Mouse (Mus musculus) lung, embryonic 14.5 days (tissue): ENCODE data around the gene Snd1. TPM values are rescaled to one million over a fixed set of nuclear protein-coding genes. Genes with fewer than 3 reads are reported as not detected.

Source experiments
- ATAC-seq: fragments of 200-750 bp; cut with Nextera tagmentation; 2 replicates; pipeline ENCODE4 v1.8.0; 2017; ENCODE audit warnings: mild to moderate bottlenecking, moderate TSS enrichment, moderate library complexity; ENCODE audit not compliant: insufficient read depth
- DNase-seq: peaks from one replicate; pipeline ENCODE4 v3.0.0-alpha.2; 2015
- H3K27ac ChIP-seq: fragments of 300-500 bp; sonication (generic); 2 replicates; pipeline ENCODE4 v1.5.1; 2014; ENCODE audit warnings: low read depth, mild to moderate bottlenecking, moderate library complexity
- H3K27me3 ChIP-seq: fragments of 300-500 bp; sonication (generic); 2 replicates; pipeline ENCODE4 v1.6.1; 2014; ENCODE audit warnings: low read length, control low read depth; ENCODE audit not compliant: insufficient read depth
- H3K36me3 ChIP-seq: fragments of 300-500 bp; sonication (generic); 2 replicates; pipeline ENCODE4 v1.6.1; 2014; ENCODE audit warnings: control low read depth; ENCODE audit not compliant: insufficient read depth
- H3K4me1 ChIP-seq: fragments of 300-500 bp; sonication (generic); 2 replicates; pipeline ENCODE4 v1.6.1; 2014; ENCODE audit warnings: antibody characterized with exemption, control low read depth; ENCODE audit not compliant: insufficient read depth
- H3K4me2 ChIP-seq: fragments of 300-500 bp; sonication (generic); 2 replicates; pipeline ENCODE4 v1.6.1; 2014; ENCODE audit warnings: mild to moderate bottlenecking
- H3K4me3 ChIP-seq: fragments of 300-500 bp; sonication (generic); 2 replicates; pipeline ENCODE4 v1.5.1; 2014; ENCODE audit warnings: low read depth, low read length
- H3K9ac ChIP-seq: fragments of 300-500 bp; sonication (generic); 2 replicates; pipeline ENCODE4 v1.6.1; 2014
- H3K9me3 ChIP-seq: fragments of 300-500 bp; sonication (generic); 2 replicates; pipeline ENCODE4 v1.6.1; 2016; ENCODE audit warnings: low read depth, low read length, control low read depth
- CTCF ChIP-seq: IDR thresholded peaks from 2 replicates; pipeline ENCODE4 v1.5.1; 2016; ENCODE audit warnings: antibody characterized with exemption, low read depth
- WGBS: fragments of 180-500 bp; shearing (Covaris S2); extraction: QIAGEN DNeasy Blood & Tissue Kit; methylation state at CpG from one replicate; pipeline ENCODE4 v1.1.7; 2014; 5-methylcytosine and 5-hydroxymethylcytosine counted together
- polyA plus RNA-seq: library from polyadenylated mRNA; unstranded; fragments of >200 nt; fragmentation: Nextera tagmentation; extraction: Ambion mirVana; gene quantifications from 2 replicates; pipeline ENCODE4 v1.2.1, GENCODE M21; 2014

The Snd1 gene
- polyA plus RNA-seq, 1 experiment from 2014 or later = 145 TPM

- Histone ChIP-seq H3K27ac (no peak overlapping the region), H3K4me2 (no peak overlapping the region), H3K4me3 (no peak overlapping the region), H3K27me3 (no peaks in the 10 kb centered on the region), H3K9ac (no peak overlapping the region), H3K36me3 (no peaks in the 10 kb centered on the region), H3K9me3 (no peaks in the 10 kb centered on the region), H3K4me1 (no peaks in the 10 kb centered on the region)
- ATAC-seq = no peak
- WGBS = 20% methylated on average over 4 of the region's 4 CpGs
- no peak for TF ChIP-seq CTCF
- no peak for DNase-seq
Observed at GRCm38 (mm10) chr6:28717845-28718237, 242.9 kb downstream of the Snd1 start.

GRCm38 (mm10) chr6:28720391-28721171, 245.6 kb downstream of the Snd1 start:
- no peak overlapping the region for H3K4me2 ChIP-seq
- no peaks in the 10 kb centered on the region for H3K27me3 ChIP-seq
- peaks cover 3% of the 10 kb centered on the region; the same call in 1 of the 2 replicates for H3K36me3 ChIP-seq
- no peak overlapping the region for H3K9ac ChIP-seq
- TF ChIP-seq CTCF = no peak
- no peak for ATAC-seq
- no peak overlapping the region for H3K4me3 ChIP-seq
- peak; percentile 37 for DNase-seq
- H3K4me1 ChIP-seq = no peaks in the 10 kb centered on the region
- 72% methylated on average over 9 of the region's 9 CpGs for WGBS
- H3K27ac ChIP-seq = no peak overlapping the region
- H3K9me3 ChIP-seq = no peaks in the 10 kb centered on the region

GRCm38 (mm10) chr6:28723059-28723458, 248.1 kb downstream of the Snd1 start:
- ATAC-seq = no peak
- 8% methylated on average over 2 of the region's 2 CpGs for WGBS

GRCm38 (mm10) chr6:28724776-28725175, 249.8 kb downstream of the Snd1 start:
- no peak for TF ChIP-seq CTCF
- peaks cover 3% of the 10 kb centered on the region; the same call in 1 of the 2 replicates for H3K4me1 ChIP-seq
- no peak overlapping the region for H3K27ac ChIP-seq
- DNase-seq (no peak), ATAC-seq (no peak)
- H3K9me3 ChIP-seq = no peaks in the 10 kb centered on the region
- no peak overlapping the region for H3K4me3 ChIP-seq
- H3K36me3 ChIP-seq = peaks cover 7% of the 10 kb centered on the region; the same call in 1 of the 2 replicates
- H3K4me2 ChIP-seq = no peak overlapping the region
- no peak overlapping the region for H3K9ac ChIP-seq
- no peaks in the 10 kb centered on the region for H3K27me3 ChIP-seq
- whole genome bisulfite sequencing = 83% methylated on average over 5 of the region's 5 CpGs

More at GRCm38 (mm10) chr6:28723059-28723458, 248.1 kb downstream of the Snd1 start:
- Histone ChIP-seq H3K9me3 (no peaks in the 10 kb centered on the region), H3K4me3 (no peak overlapping the region), H3K36me3 (peaks cover 7% of the 10 kb centered on the region; the same call in 1 of the 2 replicates), H3K27me3 (no peaks in the 10 kb centered on the region), H3K9ac (no peak overlapping the region), H3K27ac (no peak overlapping the region), H3K4me2 (no peak overlapping the region), H3K4me1 (no peaks in the 10 kb centered on the region)
- no peak for DNase-seq
- TF ChIP-seq CTCF = no peak

- H3K36me3 ChIP-seq = peaks cover 7% of the 10 kb centered on the region; the same call in 1 of the 2 replicates
- no peak overlapping the region for H3K9ac ChIP-seq
- H3K4me2 ChIP-seq = no peak overlapping the region
- no peaks in the 10 kb centered on the region for H3K9me3 ChIP-seq
- no peak overlapping the region for H3K4me3 ChIP-seq
- H3K27me3 ChIP-seq = no peaks in the 10 kb centered on the region
- H3K4me1 ChIP-seq = peaks cover 6% of the 10 kb centered on the region
- ATAC-seq (0 out of 2 replicates have a peak, but pooled peaks have one; percentile 17), DNase-seq (peak; percentile 45)
- WGBS = 24% methylated on average over 3 of the region's 3 CpGs
- TF ChIP-seq CTCF = no peak
- no peak overlapping the region for H3K27ac ChIP-seq
Observed at GRCm38 (mm10) chr6:28729236-28729635, 254.3 kb downstream of the Snd1 start.

GRCm38 (mm10) chr6:28729649-28730048, 254.7 kb downstream of the Snd1 start:
- WGBS = 27% methylated on average over 2 of the region's 2 CpGs
- Histone ChIP-seq H3K27ac (no peak overlapping the region), H3K27me3 (no peaks in the 10 kb centered on the region), H3K36me3 (peaks cover 7% of the 10 kb centered on the region; the same call in 1 of the 2 replicates), H3K9ac (no peak overlapping the region), H3K4me2 (no peak overlapping the region), H3K4me3 (no peak overlapping the region), H3K9me3 (no peaks in the 10 kb centered on the region), H3K4me1 (peaks cover 7% of the 10 kb centered on the region)
- DNase-seq (no peak), ATAC-seq (no peak)
- TF ChIP-seq CTCF = no peak

GRCm38 (mm10) chr6:28731246-28731645, 256.3 kb downstream of the Snd1 start:
- Histone ChIP-seq H3K36me3 (no peaks in the 10 kb centered on the region; the same call in 1 of the 2 replicates), H3K27me3 (no peaks in the 10 kb centered on the region), H3K9ac (no peak overlapping the region), H3K4me3 (no peak overlapping the region), H3K4me1 (peaks cover 7% of the 10 kb centered on the region), H3K4me2 (no peak overlapping the region), H3K27ac (no peak overlapping the region), H3K9me3 (no peaks in the 10 kb centered on the region)
- WGBS = 75% methylated on average over 6 of the region's 6 CpGs
- ATAC-seq = no peak
- no peak for TF ChIP-seq CTCF
- DNase-seq = no peak
